13 mouse cellular contexts compared by ENCODE assay signal in genomic region chr2:30846723-30847122, GRCm38 (mm10). TPM values are rescaled to one million over a fixed set of nuclear protein-coding genes. Genes with fewer than 3 reads are reported as not detected.
A peak's percentile ranks its signal among the peaks of the same experiment; 100 is the strongest.
DNase-seq lines count a peak whose midpoint lies in the region; ATAC-seq lines count a peak whose summit lies in the region.
"Had no signal": no experiment of that assay in that cellular context is flagged by ENCODE, and none has a peak within 500 bp of the region (broad histone marks: within the 10 kb centered on the region; RNA-seq: fewer than 3 reads in every experiment).

No protein-coding gene starts in this region.

- ATAC-seq in heart, embryonic 13.5 days (ENCODE audit: extremely low read depth, insufficient number of reproducible peaks, low FRiP score, low TSS enrichment) = peak; percentile 48; the same call in 1 of the 2 replicates
- no peak for ATAC-seq in lung, embryonic 15.5 days (ENCODE audit: borderline replicate concordance, extremely low read depth, low FRiP score, low TSS enrichment)
- no peak for ATAC-seq in embryonic facial prominence, embryonic 14.5 days (ENCODE audit: low read depth)
- no peak for ATAC-seq in limb, embryonic 13.5 days (ENCODE audit: low FRiP score, low read depth)
- ATAC-seq: forebrain, embryonic 13.5 days had no signal

- H3K9ac ChIP-seq in heart, embryonic 13.5 days = peak overlapping the region; percentile 95
- H3K9ac ChIP-seq in lung, embryonic 15.5 days = no peak overlapping the region
- H3K9ac ChIP-seq in embryonic facial prominence, embryonic 14.5 days (ENCODE audit: low read depth, low read length) = peak overlapping the region; percentile 92
- peak overlapping the region; percentile 97 for H3K9ac ChIP-seq in limb, embryonic 13.5 days
- H3K9ac ChIP-seq: forebrain, embryonic 13.5 days had no signal

- no peaks in the 10 kb centered on the region for H3K9me3 ChIP-seq in heart, embryonic 13.5 days
- no peaks in the 10 kb centered on the region for H3K9me3 ChIP-seq in lung, embryonic 15.5 days
- no peaks in the 10 kb centered on the region for H3K9me3 ChIP-seq in embryonic facial prominence, embryonic 14.5 days (ENCODE audit: control insufficient read depth, low read length)
- no peaks in the 10 kb centered on the region for H3K9me3 ChIP-seq in limb, embryonic 13.5 days
- H3K9me3 ChIP-seq: forebrain, embryonic 13.5 days had no signal

- DNase-seq in heart, postnatal 4 days = no peak
- DNase-seq in lung, postnatal 4 days = no peak
- DNase-seq in embryonic facial prominence, embryonic 14.5 days (ENCODE audit: low spot score) = no peak
- no peak for DNase-seq in left cerebral cortex, adult 11 months (ENCODE audit: low spot score)
- DNase-seq: adrenal gland, postnatal 10 days; cerebellum, postnatal 25 days; gastrocnemius, postnatal 14 days had no signal

- H3K4me2 ChIP-seq in heart, embryonic 13.5 days = peak overlapping the region; percentile 78
- H3K4me2 ChIP-seq in lung, embryonic 15.5 days = peak overlapping the region; percentile 85
- peak overlapping the region; percentile 76 for H3K4me2 ChIP-seq in embryonic facial prominence, embryonic 14.5 days (ENCODE audit: low read depth, low read length)
- peak overlapping the region; percentile 79 for H3K4me2 ChIP-seq in limb, embryonic 13.5 days (replicated peaks)

- peak overlapping the region; percentile 73 for H3K4me3 ChIP-seq in heart, embryonic 13.5 days
- H3K4me3 ChIP-seq in lung, embryonic 15.5 days = no peak overlapping the region
- peak overlapping the region; percentile 78 for H3K4me3 ChIP-seq in embryonic facial prominence, embryonic 14.5 days (ENCODE audit: low read depth, low read length)
- peak overlapping the region; percentile 83 for H3K4me3 ChIP-seq in limb, embryonic 13.5 days

- no peaks in the 10 kb centered on the region for H3K36me3 ChIP-seq in heart, embryonic 13.5 days
- H3K36me3 ChIP-seq in lung, embryonic 15.5 days = no peaks in the 10 kb centered on the region
- no peaks in the 10 kb centered on the region for H3K36me3 ChIP-seq in embryonic facial prominence, embryonic 14.5 days (ENCODE audit: control insufficient read depth, insufficient read depth, low read length)
- H3K36me3 ChIP-seq in limb, embryonic 13.5 days = no peaks in the 10 kb centered on the region

- H3K4me1 ChIP-seq in heart, embryonic 13.5 days = peaks cover 77% of the 10 kb centered on the region
- H3K4me1 ChIP-seq in lung, embryonic 15.5 days = peaks cover 30% of the 10 kb centered on the region
- peaks cover 38% of the 10 kb centered on the region for H3K4me1 ChIP-seq in embryonic facial prominence, embryonic 14.5 days (ENCODE audit: control insufficient read depth, insufficient read depth, low read length)
- H3K4me1 ChIP-seq in limb, embryonic 13.5 days = peaks cover 78% of the 10 kb centered on the region

- peaks cover 20% of the 10 kb centered on the region for H3K27me3 ChIP-seq in heart, embryonic 13.5 days (replicated peaks)
- peaks cover 54% of the 10 kb centered on the region for H3K27me3 ChIP-seq in lung, embryonic 15.5 days
- H3K27me3 ChIP-seq in embryonic facial prominence, embryonic 14.5 days (replicated peaks; ENCODE audit: control insufficient read depth, insufficient read depth, low read length) = no peaks in the 10 kb centered on the region; the same call in none of the 2 replicates
- no peaks in the 10 kb centered on the region for H3K27me3 ChIP-seq in limb, embryonic 13.5 days

- H3K27ac ChIP-seq in heart, embryonic 13.5 days (replicated peaks) = peak overlapping the region; percentile 88
- no peak overlapping the region for H3K27ac ChIP-seq in lung, embryonic 15.5 days
- H3K27ac ChIP-seq in embryonic facial prominence, embryonic 14.5 days (replicated peaks; ENCODE audit: low read depth, low read length) = peak overlapping the region; percentile 29; the same call in 1 of the 2 replicates
- peak overlapping the region; percentile 84 for H3K27ac ChIP-seq in limb, embryonic 13.5 days
- H3K27ac ChIP-seq: forebrain, embryonic 13.5 days; macrophage had no signal

- WGBS in heart, embryonic 13.5 days = 13% methylated on average over 6 of the region's 6 CpGs
- 9% methylated on average over 6 of the region's 6 CpGs for WGBS in lung, embryonic 15.5 days
- 16% methylated on average over 6 of the region's 6 CpGs for WGBS in embryonic facial prominence, embryonic 14.5 days
- WGBS in limb, embryonic 13.5 days = 4% methylated on average over 6 of the region's 6 CpGs

RNA-seq across cellular contexts. Expression of gene Prrx2, which starts 12.0 kb away (rescaled TPM):
- 30.3 and 37.0 TPM in 2 replicates for polyA plus RNA-seq in heart, embryonic 13.5 days (2015; fragmentation: Nextera tagmentation; extraction: Ambion mirVana)
- total RNA-seq in heart, postnatal 4 days (2021) = 1 to 10 TPM; 8.7 to 9.4 TPM
- 9.7 and 12.5 TPM in 2 replicates for polyA plus RNA-seq in lung, embryonic 15.5 days (2015; fragmentation: Nextera tagmentation; extraction: Ambion mirVana)
- 63.8 and 68.0 TPM in 2 replicates for polyA plus RNA-seq in embryonic facial prominence, embryonic 14.5 days (2014; fragmentation: Nextera tagmentation; extraction: Ambion mirVana)
- 93.6 and 102 TPM in 2 replicates for polyA plus RNA-seq in limb, embryonic 13.5 days (2015; fragmentation: Nextera tagmentation; extraction: Ambion mirVana)
- total RNA-seq: monocyte, adult 5-6 weeks had no signal
- polyA plus RNA-seq: macrophage had no signal

RNA-seq across cellular contexts. Expression of gene Asb6, which starts 16.6 kb away (rescaled TPM):
- polyA plus RNA-seq in heart, embryonic 13.5 days (2015; fragmentation: Nextera tagmentation; extraction: Ambion mirVana) = 20.0 and 21.8 TPM in 2 replicates
- total RNA-seq in heart, postnatal 4 days (2021) = 10 to 100 TPM; 11.7 to 13.2 TPM
- 31.8 and 34.0 TPM in 2 replicates for polyA plus RNA-seq in lung, embryonic 15.5 days (2015; fragmentation: Nextera tagmentation; extraction: Ambion mirVana)
- polyA plus RNA-seq in embryonic facial prominence, embryonic 14.5 days (2014; fragmentation: Nextera tagmentation; extraction: Ambion mirVana) = 26.6 and 30.4 TPM in 2 replicates
- 38.7 and 39.2 TPM in 2 replicates for polyA plus RNA-seq in limb, embryonic 13.5 days (2015; fragmentation: Nextera tagmentation; extraction: Ambion mirVana)

RNA-seq across cellular contexts. Expression of gene Ntmt1, which starts 39.1 kb away (rescaled TPM):
- polyA plus RNA-seq in heart, embryonic 13.5 days (2015; fragmentation: Nextera tagmentation; extraction: Ambion mirVana) = 72.7 and 81.4 TPM in 2 replicates
- 10 to 100 TPM; 51.7 to 54.5 TPM for total RNA-seq in heart, postnatal 4 days (2021)
- polyA plus RNA-seq in lung, embryonic 15.5 days (2015; fragmentation: Nextera tagmentation; extraction: Ambion mirVana) = 82.9 and 87.2 TPM in 2 replicates
- 81.7 and 85.6 TPM in 2 replicates for polyA plus RNA-seq in embryonic facial prominence, embryonic 14.5 days (2014; fragmentation: Nextera tagmentation; extraction: Ambion mirVana)
- 98.1 and 104 TPM in 2 replicates for polyA plus RNA-seq in limb, embryonic 13.5 days (2015; fragmentation: Nextera tagmentation; extraction: Ambion mirVana)

RNA-seq across cellular contexts. Expression of gene 1700001O22Rik, which starts 43.3 kb away (rescaled TPM):
- polyA plus RNA-seq in heart, embryonic 13.5 days (2015; fragmentation: Nextera tagmentation; extraction: Ambion mirVana) = 1.7 and 2.1 TPM in 2 replicates
- total RNA-seq in heart, postnatal 4 days (2021) = 1 to 10 TPM; 2.6 to 4.0 TPM
- polyA plus RNA-seq in lung, embryonic 15.5 days (2015; fragmentation: Nextera tagmentation; extraction: Ambion mirVana) = 4.7 and 6.0 TPM in 2 replicates
- 1.9 and 2.5 TPM in 2 replicates for polyA plus RNA-seq in embryonic facial prominence, embryonic 14.5 days (2014; fragmentation: Nextera tagmentation; extraction: Ambion mirVana)
- polyA plus RNA-seq in limb, embryonic 13.5 days (2015; fragmentation: Nextera tagmentation; extraction: Ambion mirVana) = 3.2 and 3.4 TPM in 2 replicates
- total RNA-seq: monocyte, adult 5-6 weeks had no signal
- polyA plus RNA-seq: macrophage had no signal
